Mouse (Mus musculus) embryo, embryonic 10 days (tissue): ENCODE data around the gene Mas1.

Experiments
- DNase-seq: peaks from one replicate; pipeline ENCODE4 v3.0.0-alpha.2; 2015; ENCODE audit warnings: low spot score

Mas1 gene

DNA sequence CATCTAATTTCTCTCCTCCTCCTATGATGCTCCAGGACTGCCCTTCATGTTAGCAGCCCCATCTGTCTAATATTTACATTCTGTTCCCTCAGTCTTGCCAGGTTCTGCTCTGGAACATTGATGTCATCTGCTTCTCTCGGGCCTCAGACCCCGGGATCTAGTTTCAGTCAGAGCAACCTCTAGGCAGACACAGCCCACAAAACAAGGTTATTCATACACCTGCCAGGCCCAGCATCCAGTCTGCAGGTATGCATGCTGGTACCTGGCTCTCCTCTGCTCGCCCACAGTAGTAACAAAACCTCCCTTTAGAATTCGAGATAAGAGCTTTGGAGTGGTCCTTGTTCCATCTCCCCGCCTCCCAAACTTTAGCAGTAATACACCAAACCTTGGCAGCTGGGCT is 37.6 kb downstream of the Mas1 start:
- no peak for DNase-seq

DNA sequence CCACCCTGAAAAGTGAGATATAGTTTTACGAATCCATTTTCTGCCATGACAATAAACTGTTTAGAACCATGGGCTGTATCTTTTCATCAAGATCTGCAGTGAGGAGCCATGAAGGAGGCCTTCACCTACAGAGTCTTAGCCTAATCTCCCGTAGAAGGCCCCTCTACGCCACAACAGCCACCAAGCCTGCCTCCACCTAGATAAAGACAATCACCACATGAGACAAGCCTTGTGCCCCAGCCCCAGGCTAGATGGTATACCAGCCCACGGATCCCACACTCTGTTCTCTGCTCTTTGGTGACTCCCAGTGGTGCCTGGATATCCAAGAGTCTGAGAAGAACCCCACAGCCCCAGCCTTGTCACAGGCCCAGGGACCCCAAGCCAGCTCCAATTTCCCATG is 52.1 kb downstream of the Mas1 start:
- DNase-seq = no peak

DNA sequence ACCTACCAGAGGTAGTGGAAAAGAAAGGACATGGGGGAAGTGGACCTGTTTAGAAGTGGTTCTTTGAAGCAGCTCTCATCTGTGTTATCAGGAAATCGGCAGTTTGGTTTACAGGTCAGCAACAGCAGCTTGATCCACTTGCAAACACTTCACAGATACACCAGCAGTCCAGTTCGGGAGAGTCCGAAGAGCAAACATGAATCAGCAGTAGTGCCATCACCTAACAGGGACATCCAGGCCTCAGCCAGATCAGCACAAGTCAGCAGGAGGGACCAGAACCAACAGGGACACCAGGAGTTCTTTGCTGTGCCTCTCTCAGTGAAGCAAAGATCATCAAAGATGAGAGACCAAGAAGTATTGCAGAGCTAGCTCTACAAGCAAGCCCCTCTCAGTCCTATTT is 53.4 kb downstream of the Mas1 start:
- no peak for DNase-seq

DNA sequence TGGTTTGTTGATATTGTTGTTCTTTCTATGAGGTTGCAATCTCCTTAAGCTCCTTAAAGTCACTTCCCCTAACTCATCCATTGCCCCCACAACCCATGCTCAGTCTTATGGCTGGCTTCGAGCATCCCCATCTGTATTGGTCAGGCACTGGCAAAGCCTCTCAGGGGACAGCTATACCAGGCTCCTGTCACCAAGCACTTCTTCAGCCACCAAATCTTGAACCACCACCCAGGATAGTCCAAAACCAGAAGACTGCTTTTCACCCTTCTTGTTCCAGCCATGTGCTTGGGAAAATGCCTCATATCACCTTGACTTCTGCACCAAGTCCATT is 57.0 kb downstream of the Mas1 start:
- no peak for DNase-seq

DNA sequence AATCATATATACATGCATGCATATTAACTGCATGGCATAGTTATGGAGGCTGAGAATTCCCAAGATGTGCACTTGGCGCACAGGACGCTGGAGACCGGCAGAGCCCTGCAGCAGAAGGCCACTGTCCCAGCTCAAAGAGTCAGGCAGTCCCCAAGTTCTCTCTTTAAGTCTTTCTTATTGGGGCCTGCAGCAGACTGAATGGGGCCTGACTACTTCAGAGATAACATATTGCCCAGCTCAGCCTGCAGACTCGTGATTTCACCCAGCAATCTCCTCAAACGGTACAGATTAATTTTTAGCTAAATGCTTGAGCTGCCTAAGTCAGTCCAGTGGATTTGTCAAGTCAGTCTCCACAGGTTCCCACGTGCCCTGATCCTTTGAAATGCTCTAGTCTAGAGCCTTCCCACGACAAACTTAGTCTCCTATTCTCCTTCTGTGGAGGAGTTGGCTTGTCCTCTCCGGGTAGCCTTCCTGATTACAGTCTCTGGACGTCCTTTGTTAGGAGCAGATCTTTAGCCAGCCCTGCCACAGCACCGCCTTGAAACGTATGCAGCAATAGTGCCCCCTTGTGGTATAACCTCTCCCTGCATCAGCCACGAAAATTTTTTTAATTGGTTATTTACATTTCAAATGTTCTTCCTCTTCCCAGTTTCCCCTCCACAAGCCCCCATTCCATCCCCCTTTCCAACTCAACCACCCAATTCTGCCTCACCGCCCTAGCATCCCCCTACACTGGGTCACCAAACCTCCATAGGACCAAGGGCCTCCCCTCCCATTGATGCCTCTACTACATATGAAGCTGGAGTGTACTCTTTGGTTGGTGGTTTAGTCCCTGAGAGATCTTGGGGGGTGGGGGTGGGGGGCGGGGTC is 57.6 kb downstream of the Mas1 start:
- DNase-seq = peak; percentile 91

DNA sequence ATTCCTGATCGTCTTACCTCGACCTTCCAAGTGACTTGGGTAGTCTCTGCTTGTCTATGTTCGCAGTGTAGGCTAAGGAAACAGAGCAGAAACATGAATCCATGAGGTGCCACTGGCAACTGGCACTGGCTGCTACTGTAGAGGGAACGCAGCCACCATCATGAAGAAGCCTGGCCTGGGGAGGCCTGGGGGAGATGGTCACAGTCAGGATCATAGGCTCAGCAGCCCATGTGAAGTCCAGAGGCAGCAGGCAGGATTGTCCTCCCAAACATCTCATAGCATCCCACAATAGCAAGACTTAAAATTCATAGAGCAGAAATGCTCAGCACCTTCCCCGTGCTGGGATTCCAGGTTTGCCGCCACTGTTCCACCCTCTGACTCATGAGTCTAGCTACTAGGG is 59.1 kb downstream of the Mas1 start:
- no peak for DNase-seq

DNA sequence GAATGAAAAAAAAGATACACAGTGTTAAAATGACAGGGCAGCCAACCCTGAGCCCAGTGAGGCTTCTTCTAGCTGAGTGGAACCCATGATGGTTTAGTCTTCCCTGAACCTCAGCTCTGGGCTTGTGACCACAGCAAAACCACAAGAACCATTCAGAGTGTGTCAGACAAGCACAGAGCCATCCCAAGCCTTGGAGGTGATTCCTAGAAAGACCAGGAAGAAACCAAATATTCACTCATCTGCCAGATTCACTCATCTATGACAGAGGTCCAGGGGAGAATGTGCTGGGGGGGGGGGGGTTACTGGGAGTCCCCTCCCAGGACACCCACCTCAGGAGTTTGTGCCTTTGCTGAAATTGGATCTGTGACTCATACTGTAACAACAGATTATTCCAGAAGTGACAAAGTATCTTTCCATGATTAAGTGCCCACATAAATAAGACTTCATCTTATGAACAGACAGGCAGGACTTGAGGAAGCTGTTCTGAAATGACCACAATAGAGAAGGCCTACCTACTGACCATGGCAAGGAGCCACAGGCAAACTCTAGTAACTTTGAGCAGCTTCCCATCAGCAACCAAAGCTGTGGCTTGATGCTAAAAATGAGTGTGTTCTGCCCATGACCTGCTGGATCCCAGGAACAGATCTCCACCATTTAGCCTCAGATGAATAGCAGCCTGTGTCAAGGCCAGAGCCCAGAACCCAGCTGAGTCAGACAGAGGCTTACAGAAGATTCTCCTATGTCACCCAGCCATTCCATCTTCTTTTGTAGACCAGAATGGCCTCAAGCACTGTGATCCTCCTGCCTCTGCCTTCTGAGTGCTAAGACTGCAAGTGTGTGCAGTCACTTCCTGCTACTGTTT is 63.1 kb downstream of the Mas1 start:
- no peak for DNase-seq

DNA sequence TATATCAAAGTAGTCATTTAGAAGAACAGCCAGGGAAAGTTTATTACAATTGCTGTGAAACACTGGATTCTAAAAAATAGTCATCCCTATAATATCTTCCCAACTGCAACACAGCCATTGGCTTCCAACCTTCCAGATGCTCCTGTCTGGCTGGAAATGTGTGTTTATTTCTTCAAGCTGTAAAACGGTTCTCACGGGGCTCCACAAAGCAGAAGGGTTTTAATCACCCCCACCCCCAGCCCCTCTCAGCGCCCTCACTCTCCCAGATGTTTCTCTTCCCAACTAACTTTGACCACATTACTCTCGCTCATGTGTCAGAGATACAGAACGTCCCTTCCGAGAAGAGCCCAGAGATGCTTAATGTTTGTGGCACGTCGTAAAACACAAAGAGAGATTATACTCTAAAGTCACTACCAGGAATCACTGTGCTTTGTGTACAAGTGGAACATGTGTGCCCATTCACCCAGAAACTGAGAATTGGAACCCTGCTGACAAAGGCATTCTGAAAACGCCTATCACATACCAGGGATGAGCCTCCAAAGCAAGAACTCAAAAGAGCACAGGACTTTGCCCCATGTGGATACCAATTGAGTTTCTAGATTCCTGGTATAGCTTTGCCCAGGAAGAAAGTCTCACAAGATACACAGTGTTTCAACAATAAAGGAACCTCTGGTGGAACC is 65.9 kb downstream of the Mas1 start:
- DNase-seq = no peak

DNA sequence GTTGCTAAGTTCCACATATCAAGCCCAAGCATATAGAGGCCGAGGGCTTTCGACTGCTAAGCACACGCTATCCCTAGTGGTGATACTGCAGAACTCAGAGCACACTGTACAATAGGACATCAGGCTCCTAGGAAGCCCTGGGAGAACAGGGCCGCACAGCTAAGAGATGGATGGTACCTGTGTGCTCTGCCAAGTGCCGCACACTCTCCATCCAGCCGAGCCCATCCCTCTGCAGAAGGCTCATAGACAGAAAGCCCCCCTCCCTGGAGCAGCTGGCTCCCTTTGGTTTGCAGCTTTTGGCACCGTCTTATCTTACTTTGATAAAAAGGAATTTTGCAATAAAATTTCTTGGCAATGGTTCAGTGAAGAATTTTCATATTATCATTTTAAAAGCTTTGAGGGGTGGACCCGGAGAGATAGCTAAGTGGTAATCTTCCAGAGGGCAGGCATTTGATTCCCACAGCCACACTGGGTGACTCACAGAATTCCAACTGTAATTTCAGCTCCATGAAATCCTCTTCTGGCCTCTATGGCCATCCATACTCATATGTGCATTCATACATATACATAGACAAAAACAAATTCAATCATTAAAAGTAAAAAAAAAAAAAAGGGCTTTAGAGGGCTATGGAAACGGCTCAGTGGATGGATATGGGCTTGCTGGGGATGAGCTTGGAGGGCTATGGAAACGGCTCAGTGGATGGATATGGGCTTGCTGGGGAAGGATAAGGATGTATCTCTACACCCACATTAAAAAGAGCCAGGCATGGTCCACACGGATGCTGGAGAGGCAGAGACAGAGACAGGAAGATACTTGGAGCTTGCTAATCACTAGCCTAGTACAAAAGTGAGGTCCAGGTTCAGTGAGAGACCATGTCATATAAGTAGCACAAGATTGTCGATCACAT is 68.3 kb downstream of the Mas1 start:
- DNase-seq = no peak

DNA sequence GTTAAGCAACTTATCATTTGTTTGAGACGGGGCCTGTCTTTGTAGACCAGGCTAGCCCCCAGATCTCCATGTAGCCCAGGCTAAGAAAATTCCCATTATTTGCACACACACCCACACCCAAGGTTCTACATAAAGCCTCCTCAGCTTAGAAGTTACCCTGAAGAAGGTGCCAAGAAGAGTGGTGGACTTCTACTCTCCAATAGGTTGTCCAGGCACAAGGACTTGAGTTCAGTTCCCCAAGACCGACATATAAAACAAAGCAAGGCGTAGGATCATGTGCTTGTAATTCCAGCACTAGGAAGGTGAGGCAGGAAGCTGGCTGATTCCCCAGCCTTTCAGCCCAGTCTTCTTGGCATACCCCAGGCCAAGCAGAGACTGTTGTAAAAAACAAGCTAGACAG is 69.4 kb downstream of the Mas1 start:
- DNase-seq = no peak

DNA sequence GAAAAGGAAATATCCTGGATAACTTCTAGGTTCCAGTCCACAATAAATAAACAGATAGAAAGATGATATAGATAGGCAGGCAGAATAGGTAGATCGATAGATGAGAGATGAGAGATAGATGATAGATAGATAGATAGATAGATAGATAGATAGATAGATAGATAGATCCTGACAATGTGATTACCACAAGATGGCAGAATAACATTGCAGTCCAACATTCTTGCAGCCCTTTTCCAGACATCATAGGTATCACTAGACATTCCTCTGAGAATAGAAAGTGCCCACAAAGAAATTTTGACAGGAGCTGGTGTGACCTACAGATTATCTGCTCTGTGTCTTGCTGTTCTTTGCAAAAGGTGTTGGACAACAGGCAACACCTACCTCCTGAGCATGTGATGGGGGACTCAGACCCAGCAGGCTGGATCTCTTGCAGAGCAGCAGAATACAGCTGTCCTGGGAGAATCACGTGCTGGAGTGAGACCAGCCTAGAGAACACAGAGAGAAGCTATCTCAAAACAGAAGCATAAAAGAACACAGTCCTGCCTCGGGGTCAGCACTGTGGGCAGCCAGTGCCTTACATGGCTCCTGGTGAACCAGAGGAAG is 70.4 kb downstream of the Mas1 start:
- no peak for DNase-seq

DNA sequence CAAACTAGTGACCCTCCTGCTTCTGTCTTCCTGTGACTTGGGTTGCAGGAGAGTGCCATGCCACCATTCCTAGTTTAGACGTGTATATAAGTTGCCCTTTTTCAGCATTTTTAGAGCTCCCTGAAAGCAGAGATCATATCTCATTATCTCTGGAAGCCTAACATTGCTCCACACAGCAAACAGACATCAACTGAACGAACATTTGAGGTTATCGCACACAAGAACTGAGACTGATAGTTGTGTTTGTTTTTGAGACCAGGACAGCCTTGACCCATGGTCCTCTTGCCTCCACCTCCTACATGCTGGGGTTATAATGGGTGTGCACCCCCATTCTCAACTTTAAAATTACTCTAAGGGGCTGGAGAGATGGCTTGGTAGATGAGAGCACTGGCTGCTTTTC is 71.3 kb downstream of the Mas1 start:
- no peak for DNase-seq

DNA sequence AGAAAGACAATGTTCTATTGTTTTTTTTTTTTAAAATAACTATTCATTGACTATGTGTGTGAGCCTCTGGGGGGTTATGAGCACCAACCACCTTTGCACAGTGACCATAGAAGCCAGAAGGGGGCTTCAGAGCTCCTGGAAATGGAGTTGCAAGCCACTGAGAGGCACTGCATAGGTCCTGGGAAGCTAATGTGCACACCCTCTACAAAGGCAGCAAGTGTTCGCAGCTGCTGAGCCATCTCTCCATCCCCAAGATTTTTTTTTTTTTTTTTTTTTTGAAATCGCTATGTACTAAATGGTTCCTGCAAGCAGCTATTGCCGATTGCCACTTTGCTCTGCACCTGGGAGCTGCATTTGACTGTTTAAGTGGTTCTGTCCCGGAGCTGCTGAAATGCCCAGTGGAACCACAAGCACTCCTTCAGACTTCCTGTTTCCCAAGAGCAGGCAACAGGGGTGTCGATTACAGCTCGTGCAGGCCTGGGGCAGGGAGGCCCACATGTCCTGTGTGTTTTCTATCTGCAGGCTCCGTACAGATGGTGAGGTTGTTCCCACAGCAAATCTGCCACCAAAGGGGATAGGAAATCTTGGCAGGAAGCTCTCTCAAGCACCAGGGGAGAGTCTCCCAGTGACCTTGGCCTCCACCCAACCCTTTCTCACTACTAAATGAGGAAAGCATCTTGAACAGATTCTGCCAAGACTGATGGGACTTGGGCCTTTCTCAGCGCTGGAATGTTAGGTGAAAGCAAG is 74.1 kb downstream of the Mas1 start:
- DNase-seq = no peak

DNA sequence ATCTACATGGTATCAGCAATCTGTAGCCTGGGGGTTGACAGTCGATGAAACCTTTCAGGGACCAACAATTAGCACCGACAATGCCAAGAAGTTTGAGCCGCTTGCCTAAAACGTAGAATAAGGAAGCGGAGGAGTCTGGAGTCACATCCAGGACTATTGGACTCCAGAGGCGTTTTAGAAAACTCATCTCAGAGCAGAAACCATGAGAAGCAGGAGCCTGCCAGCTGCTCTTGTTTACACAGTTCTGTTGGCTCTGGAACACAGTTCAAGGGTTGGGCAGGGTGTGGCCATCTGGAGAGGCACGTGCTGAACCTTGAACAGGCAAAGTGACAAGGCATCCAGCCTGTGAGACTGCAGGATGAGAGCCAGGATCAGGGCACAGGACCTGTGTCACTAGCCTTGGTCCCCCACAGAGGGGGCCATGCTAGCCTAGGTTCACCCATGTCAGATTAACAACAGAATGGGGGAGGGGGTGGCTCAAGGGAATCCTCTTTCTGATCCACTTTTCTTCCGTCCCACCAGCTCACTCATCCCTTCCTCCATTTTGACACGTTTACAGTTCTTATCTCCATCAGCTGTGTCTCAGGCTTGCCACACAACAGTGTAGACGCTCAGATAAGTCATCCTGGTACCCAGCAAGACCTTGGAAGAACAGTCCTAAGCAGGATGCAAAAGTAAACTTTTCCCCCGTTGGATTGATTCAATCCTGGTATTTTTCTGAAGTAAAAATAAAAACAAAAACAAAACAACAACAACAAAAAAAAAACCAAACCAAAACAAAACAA is 75.3 kb downstream of the Mas1 start:
- DNase-seq = peak; percentile 41

DNA sequence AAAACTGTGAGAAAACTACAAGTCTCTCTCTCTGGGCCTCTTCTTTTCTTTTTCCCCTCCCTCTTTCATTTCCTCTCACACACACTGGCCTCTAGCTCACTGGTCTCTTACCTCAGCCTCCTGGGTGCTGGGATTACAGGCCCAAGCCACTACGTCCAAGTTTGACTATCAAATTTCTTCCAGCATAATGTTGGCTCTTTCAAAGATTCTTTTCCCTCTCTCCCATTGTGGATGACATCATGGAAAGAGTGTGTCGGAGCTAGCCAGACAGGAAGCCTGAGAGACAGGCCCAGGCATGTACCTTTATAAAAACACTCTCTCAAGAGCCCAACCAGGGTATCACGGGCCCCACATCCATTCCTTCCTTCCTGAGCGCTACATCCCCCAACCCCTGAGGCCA is 76.5 kb downstream of the Mas1 start:
- DNase-seq = peak; percentile 61

DNA sequence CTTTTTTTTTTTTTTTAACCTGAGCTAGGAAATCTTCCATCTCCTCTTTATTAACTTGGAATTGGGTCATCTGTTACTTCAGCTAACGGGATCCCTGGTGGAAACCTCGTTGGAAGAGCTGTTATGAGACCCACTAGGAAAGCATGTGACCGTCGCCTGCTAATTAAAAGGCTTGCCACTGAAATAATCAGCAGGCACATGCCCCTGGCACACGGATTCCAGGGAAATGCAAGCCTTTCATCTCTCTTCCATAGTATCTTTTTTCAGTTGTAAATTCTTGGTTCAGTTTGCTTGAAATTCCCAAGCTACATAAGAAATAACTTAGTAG is 76.9 kb downstream of the Mas1 start:
- DNase-seq = no peak
